Mouse (Mus musculus) lung, adult 2 months (tissue): Measurements from ENCODE around the gene Hcar1.

Experiments used
- CTCF ChIP-seq: fragments of 200-500 bp; IDR thresholded peaks from 2 replicates; pipeline ENCODE4 v1.5.1; 2011; ENCODE audit warnings: mild to moderate bottlenecking, low read length, control low read depth; ENCODE audit not compliant: insufficient read depth
- POLR2A ChIP-seq: fragments of 200-500 bp; IDR thresholded peaks from 2 replicates; pipeline ENCODE4 v1.6.1; 2011; ENCODE audit warnings: low read depth, mild to moderate bottlenecking, control low read depth, low read length, borderline replicate concordance; ENCODE audit errors: extremely low read depth

DNA sequence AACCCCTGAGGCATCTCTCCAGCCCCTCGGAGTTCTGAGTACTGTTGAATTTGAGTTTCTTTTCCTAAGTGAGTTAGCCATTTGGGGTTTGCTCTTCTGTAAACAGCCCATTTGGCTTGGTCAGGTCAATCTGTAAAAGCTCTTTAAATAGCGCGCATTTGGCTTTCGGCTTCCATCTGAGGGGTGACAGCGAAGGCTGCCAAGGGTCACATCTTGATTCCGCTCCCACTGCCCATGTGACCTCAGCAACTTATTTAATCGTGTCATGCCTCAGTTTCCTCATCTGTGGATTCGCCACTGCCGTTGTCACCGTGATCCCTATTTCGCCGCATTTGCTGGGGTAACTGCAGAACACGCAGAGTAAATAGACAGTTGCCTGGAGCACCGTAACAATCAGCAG, 35.5 kb downstream of the Hcar1 start:
- TF ChIP-seq CTCF = no peak
- TF ChIP-seq POLR2A = no peak
